Mouse (Mus musculus): Measurements from ENCODE around the gene Tmem198.

Gene Tmem198

DNA sequence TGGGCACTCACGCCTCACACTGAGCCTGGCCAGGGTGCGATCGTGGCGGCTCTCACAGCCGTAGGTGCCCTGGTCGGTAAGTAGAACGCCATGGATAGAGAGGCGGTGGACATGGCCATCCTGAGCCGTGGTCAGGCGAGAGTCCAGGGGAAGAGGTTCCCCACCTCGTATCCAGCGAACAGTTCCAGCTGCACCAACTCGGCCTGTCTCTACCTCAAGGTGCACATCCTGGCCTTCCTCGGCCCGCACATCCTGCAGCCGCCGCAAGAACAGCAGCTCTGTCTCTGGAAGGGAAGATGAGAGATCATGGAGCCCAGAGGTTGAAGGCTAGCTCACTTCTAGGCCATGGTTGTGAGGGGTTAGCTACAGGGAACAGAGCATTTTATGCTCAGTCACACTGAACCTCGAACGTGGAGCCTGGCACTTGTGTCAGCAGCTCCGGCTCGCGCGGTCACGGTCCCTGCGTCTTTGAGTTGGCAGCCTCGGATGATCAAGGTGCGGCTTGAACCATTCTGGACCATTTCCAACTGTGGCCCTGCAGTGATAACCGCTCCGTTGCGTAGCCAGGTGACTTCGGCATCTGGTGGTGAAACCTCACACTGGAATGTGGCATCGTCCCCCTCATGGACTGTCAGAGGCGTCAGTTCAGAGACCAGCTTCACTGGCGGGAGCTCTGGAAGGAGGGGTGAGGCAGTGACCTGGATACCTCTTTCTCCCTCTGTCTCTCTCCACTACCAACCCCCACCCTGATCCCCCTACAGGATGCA lies 11.6 kb downstream of the Tmem198 start:
- no peak for DNase-seq (ENCODE audit: low read depth)

GRCm38 (mm10) chr1:75492579-75493170 lies 13.3 kb downstream of the Tmem198 start:
- no peak for DNase-seq (ENCODE audit: low read depth)

GRCm38 (mm10) chr1:75494878-75495548 lies 15.7 kb downstream of the Tmem198 start:
- DNase-seq (ENCODE audit: low read depth) = peak; percentile 31

DNA sequence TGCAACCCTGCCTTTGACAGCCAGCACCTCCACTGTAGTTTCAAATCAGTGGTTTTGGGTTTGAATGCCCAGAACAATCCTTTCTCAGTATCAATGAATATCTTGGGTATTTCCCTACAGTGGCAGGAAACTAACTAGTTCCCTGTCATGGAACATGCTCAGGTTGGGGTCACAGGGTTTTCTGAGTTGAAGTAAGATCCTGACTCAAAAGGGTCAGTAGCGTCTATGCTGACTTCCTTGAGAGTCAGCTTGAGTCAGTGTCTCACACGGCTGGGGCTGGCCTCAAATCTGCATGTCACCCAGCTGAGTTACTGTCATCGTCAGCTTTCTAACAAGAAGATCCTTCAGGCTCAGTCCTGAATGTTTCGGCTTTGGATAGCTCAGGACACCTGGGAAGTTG lies 19.6 kb downstream of the Tmem198 start:
- DNase-seq (ENCODE audit: low read depth) = no peak

DNA sequence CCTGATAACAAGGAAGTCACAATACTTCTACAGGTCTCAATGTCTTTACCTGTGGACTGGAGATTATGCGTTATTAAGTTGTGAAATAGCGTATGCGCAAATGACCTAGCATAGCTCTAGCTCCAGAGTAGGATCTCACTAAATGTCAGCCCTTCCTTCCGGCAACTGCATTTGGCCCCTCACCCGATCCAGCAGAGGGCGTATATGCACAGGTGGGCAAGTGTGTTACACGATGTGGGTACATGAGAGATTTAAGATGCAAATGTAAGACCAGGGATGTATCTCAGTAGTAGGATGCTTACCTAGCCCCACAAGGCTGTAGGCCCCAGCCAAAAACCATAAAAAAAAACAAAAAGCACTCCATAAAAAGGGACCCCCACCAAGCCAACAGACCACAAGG lies 20.1 kb downstream of the Tmem198 start:
- DNase-seq (ENCODE audit: low read depth) = peak; percentile 10

- no peak for DNase-seq (ENCODE audit: low read depth)
Measured at GRCm38 (mm10) chr1:75501905-75502304, 22.6 kb downstream of the Tmem198 start.

DNA sequence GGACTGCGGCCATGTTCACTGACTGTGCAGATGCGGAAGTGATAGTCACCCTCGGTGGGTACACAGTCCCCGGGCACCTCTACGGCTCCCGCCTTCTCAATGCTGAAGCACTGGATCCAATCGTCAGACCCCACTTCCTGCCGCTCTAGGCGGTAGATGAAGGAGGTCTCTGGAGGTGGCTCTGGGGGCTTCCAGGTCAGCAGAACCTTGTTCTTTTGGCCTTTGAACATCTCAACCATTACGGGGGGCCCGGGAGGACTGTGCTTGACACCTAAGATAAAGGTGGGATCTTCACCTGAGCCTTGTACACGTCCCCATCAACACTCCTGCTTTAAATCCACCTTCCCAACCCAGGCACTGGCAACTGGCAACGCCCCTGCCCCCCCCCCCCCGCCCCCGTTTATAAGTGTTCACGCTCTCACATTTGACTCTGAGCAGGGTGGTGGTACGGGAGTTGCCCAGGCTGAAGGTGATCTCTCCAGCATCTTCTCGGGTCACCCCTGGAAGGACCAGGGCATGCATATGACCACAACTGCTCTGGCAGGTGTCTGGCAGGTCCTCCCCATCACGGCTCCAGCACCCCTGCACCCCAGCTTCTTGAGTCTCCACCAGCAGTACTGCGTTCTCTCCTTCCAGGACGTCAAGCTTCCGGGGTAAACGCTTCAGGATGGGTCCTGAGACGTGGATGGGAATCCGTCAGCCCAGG lies 23.8 kb downstream of the Tmem198 start:
- no peak for DNase-seq (ENCODE audit: low read depth)

GRCm38 (mm10) chr1:75503651-75503980 lies 24.3 kb downstream of the Tmem198 start:
- DNase-seq (ENCODE audit: low read depth) = no peak

- DNase-seq (ENCODE audit: low read depth) = no peak
Measured at GRCm38 (mm10) chr1:75504256-75505045, 25.1 kb downstream of the Tmem198 start.

- DNase-seq (ENCODE audit: low read depth) = no peak
Measured at GRCm38 (mm10) chr1:75505159-75505955, 26.0 kb downstream of the Tmem198 start.

DNA sequence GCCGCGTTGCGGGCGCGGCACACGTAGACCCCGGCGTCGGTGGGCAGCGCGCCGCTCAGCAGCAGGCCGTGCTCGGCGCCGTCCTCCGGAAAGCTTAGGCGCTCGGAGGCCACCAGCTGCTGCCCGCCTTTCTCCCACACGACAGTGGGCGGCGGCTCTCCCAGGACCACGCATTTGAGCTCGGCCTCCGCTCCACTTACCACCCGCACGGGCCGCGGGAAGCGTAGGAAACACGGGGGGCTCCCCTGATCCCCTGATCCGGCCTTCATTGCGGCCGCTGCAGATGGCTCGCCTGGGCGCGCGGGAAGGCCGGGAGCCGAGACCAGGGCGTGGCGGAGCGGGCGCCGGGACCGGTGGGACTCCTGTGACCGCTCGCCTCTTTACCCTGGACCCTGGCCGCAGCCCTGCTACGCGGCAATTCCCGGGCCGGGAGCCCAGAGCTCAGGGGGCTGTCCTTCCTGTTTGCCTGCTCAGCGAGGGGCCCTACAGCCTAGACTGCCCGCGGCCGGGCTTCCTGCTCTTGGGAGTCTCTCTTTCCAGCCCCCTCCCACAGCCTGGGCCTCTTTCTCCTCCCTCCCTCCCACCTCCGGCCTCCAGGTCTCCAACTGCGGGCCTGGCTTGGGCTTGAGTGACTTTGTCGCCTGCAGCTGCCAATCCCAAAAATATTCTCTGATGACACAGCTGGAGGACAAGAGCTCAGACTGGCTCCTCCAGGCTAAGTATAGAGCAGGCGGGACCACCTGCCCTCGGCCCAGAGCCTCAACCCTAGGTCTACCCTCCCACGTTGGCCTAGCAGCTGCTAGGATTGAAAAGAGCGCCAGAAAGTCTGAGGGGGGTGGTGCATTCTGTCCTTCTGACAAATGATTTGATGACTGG lies 26.9 kb downstream of the Tmem198 start, which contains the start of gene Obsl1:
TSS of gene Obsl1 (minus strand) at position 497 of the 876 bp plus-strand sequence.
- no peak for DNase-seq (ENCODE audit: low read depth)

DNA sequence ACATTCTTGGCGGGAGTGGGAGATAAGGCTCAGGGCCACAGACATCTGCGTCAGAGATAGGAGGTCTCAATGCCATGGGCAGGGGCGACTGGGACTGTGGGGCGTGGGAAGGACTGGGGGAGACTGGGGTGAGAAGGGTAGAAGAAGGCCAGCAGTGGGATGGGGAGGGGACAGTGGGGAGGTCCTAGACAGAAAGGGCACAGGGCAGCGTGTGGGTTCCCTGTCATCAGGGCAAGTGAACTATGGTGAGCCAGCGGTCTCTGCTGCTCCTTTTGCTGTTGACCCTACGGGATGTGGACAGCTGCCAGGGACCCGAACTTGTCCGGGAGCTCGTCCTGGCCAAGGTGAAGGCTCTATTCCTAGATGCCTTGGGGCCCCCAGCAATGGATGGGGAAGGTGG lies 27.7 kb downstream of the Tmem198 start, which contains the start of gene Inha:
TSS of gene Inha (plus strand) at position 72 of the 400 bp plus-strand sequence.
- DNase-seq (ENCODE audit: low read depth) = no peak

GRCm38 (mm10) chr1:75509586-75509985 lies 30.3 kb downstream of the Tmem198 start:
- DNase-seq (ENCODE audit: low read depth) = no peak

GRCm38 (mm10) chr1:75510154-75510553 lies 30.8 kb downstream of the Tmem198 start:
- no peak for DNase-seq (ENCODE audit: low read depth)

DNA sequence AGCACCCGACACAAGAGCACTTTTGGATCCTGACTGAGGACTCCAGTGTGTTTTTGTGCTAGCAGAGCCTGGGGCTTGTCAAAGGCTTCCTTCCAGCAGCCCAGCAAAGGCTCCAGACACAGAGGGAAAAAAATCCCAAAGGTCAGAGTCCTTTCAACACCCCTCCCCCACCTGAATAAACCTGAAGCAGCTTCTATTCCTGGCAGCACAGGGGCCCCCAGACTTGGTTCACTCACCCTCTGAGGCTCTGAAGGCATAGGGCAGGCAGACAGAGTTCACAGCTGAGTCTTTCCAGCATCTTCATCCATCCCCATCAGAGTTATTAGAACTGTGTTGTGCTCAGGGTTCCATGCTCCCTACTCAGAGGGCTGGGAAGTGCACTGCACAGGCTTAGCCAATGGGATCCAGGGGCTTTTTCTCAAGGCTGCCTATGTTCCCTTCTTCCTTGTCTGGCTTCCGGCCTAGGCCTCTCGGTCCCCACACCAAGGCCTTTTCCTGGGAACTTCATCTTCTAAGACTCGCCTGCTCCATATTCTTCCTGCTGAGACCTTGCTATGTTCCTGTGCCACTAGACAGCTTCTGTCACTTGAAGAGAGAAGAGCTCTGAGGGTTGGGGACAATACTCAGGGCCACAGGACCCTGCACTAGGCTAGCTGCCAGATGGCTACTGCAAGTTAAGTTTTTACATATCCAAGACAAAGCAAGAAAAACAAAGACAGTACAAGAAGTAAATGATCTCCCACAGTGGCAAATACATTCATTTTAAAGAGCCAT lies 32.3 kb downstream of the Tmem198 start:
- no peak for DNase-seq (ENCODE audit: low read depth)

DNA sequence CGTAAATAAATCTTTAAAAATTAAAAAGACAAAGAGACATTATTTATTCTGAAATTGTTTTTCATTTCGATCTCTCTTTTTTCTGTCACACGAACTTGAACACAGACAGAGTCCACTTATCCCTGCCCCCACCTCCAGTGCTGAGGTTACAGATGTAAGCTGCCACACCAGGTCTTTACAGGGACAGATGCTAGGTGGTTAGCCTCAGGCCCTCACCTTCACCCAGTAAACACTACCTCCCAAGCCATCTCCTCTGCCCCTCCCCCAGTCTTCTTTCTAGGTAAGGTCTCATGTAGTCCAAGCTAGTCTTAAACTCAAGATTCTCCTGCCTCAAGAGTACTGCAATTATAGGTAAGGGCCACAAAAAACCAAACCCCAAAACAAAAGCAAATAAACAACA lies 33.2 kb downstream of the Tmem198 start:
- DNase-seq (ENCODE audit: low read depth) = no peak

DNA sequence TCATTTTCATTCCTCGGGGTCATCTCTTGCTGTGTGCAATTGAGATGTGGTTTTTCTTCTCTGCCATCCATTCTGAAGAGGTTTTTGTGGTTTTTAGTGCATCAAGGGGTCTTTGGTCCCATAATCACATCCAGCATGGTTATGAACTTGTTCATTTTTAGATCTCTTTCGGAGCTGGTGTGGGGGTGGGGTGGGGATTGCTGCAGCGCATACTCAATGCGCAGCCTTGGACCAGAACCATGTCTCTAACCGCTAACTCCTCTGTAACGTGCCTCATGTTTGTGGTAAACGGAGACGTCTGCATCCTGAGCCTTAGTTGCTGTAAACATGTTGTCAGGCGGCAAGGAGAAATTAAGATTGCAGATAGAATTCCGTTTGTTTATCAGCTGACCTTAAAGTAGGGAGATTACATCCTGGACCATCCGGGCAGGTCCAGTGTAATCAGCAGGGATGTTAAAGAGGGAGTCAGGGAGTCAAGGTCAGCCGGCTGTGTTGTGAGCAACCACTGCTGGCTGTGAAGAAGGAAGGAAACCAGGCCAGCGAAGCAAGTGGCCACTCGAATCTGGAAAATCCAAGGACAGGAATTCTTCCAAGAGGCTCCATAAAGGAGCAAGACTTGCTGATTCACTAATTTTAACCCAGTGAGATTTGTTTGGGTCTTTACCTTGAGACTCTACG lies 37.5 kb downstream of the Tmem198 start:
- DNase-seq (ENCODE audit: low read depth) = no peak

- DNase-seq (ENCODE audit: low read depth) = no peak
Measured at GRCm38 (mm10) chr1:75517984-75518383, 38.7 kb downstream of the Tmem198 start.

- DNase-seq (ENCODE audit: low read depth) = no peak
Measured at GRCm38 (mm10) chr1:75518427-75518826, 39.1 kb downstream of the Tmem198 start.

All from 416B (cell line).